Mouse (Mus musculus) stomach, embryonic 14.5 days (tissue): ENCODE results near the gene Vwa2. TPM values are rescaled to one million over a fixed set of nuclear protein-coding genes. Genes with fewer than 3 reads are reported as not detected.
A peak's percentile ranks its signal among the peaks of the same experiment; 100 is the strongest.

Experiments used
- ATAC-seq: fragments of 200-750 bp; cut with Nextera tagmentation; 2 replicates; pipeline ENCODE4 v1.8.0; 2017; ENCODE audit warnings: low read depth, moderate TSS enrichment; ENCODE audit not compliant: insufficient number of reproducible peaks, insufficient read depth, low FRiP score
- H3K27ac ChIP-seq: fragments of 300-500 bp; sonication (generic); 2 replicates; pipeline ENCODE4 v1.5.1; 2014; ENCODE audit warnings: mild to moderate bottlenecking, low read length, moderate library complexity, mixed read lengths
- H3K27me3 ChIP-seq: fragments of 300-500 bp; sonication (generic); 2 replicates; pipeline ENCODE4 v1.6.1; 2014; ENCODE audit warnings: low read length, control low read depth, mixed read lengths; ENCODE audit not compliant: control insufficient read depth, insufficient read depth
- H3K36me3 ChIP-seq: fragments of 300-500 bp; sonication (generic); 2 replicates; pipeline ENCODE4 v1.6.1; 2014; ENCODE audit warnings: mild to moderate bottlenecking, control low read depth, low read length, moderate library complexity, mixed read lengths; ENCODE audit not compliant: control insufficient read depth, insufficient read depth
- H3K4me1 ChIP-seq: fragments of 300-500 bp; sonication (generic); 2 replicates; pipeline ENCODE4 v1.6.1; 2014; ENCODE audit warnings: low read length, control low read depth, mixed read lengths; ENCODE audit not compliant: control insufficient read depth, insufficient read depth
- H3K4me2 ChIP-seq: fragments of 300-500 bp; sonication (generic); replicated peaks from 2 replicates; pipeline ENCODE4 v1.6.1; 2014; ENCODE audit warnings: low read depth, low read length, control low read depth
- H3K4me3 ChIP-seq: fragments of 300-500 bp; sonication (generic); 2 replicates; pipeline ENCODE4 v1.5.1; 2014; ENCODE audit warnings: low read depth, low read length, control low read depth
- H3K9ac ChIP-seq: fragments of 300-500 bp; sonication (generic); replicated peaks from 2 replicates; pipeline ENCODE4 v1.6.1; 2014; ENCODE audit warnings: low read depth, mild to moderate bottlenecking, control low read depth, low read length, moderate library complexity, mixed read lengths
- H3K9me3 ChIP-seq: fragments of 300-500 bp; sonication (generic); 2 replicates; pipeline ENCODE4 v1.6.1; 2016; ENCODE audit warnings: low read depth, low read length, control low read depth; ENCODE audit not compliant: control insufficient read depth
- WGBS: fragments of 180-500 bp; shearing (Covaris S2); extraction: QIAGEN DNeasy Blood & Tissue Kit; methylation state at CpG from one replicate; pipeline ENCODE4 v1.1.7; 2014; 5-methylcytosine and 5-hydroxymethylcytosine counted together
- polyA plus RNA-seq: library from polyadenylated mRNA; unstranded; fragments of >200 nt; fragmentation: Nextera tagmentation; extraction: Ambion mirVana; gene quantifications from 2 replicates; pipeline ENCODE4 v1.2.1, GENCODE M21; 2014

Vwa2 gene
- polyA plus RNA-seq, 1 experiment from 2014 or later = 3.3 TPM

DNA sequence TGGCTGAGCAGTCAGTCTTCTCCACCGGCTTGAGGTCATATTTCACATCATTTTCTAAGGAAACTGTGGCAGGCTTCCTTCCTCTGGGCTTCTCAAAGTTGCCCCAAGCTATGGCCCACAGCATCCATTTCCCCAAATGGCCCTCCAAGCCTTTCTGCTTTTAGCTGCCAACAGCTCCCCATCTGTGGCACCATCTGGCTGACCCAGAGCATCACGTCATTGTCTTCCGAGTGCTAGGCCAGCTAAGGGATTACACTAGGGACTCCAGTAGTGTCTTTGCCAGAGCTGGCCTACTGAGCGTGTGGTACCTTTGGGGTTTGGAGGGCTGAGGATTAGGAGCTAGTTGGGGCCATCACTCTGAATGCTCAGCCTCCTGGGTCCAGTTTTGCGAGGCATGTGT lies 18.5 kb downstream of the Vwa2 start:
- Histone ChIP-seq H3K36me3 (no peaks in the 10 kb centered on the region), H3K27ac (no peak overlapping the region)
- 91% methylated on average over 5 of the region's 5 CpGs for WGBS

DNA sequence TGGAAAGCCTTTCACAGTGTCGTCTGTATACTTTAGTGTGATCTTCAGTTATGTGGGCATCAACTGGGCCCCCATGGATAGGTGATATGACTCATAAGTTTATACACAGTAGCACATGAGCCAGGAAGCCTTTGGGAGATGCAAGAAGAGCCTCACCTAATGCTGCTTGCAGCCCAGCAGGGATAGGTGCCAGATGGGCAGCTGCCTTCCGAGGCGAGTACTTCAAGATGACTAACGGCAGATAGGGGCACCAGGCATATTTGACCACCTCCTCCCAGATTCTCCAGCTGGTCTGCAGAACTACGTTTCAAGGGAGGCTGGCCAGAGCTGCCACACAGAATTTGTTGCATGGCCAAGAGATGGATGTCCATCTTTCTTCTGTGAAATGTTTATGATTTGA lies 19.3 kb downstream of the Vwa2 start:
- Histone ChIP-seq H3K27ac (no peak overlapping the region), H3K9ac (no peak overlapping the region), H3K36me3 (no peaks in the 10 kb centered on the region), H3K4me1 (peaks cover 13% of the 10 kb centered on the region), H3K4me2 (no peak overlapping the region), H3K9me3 (no peaks in the 10 kb centered on the region), H3K4me3 (no peak overlapping the region), H3K27me3 (no peaks in the 10 kb centered on the region)
- no peak for ATAC-seq
- 59% methylated on average over 5 of the region's 5 CpGs for WGBS

More for the DNA sequence above, 18.5 kb downstream of the Vwa2 start:
- H3K4me2 ChIP-seq = no peak overlapping the region
- H3K9me3 ChIP-seq = no peaks in the 10 kb centered on the region
- no peaks in the 10 kb centered on the region for H3K27me3 ChIP-seq
- no peak overlapping the region for H3K9ac ChIP-seq
- no peak overlapping the region for H3K4me3 ChIP-seq
- peaks cover 15% of the 10 kb centered on the region for H3K4me1 ChIP-seq
- no peak for ATAC-seq

GRCm38 (mm10) chr19:56897654-56898053 lies 23.6 kb downstream of the Vwa2 start:
- no peak for ATAC-seq
- WGBS = 87% methylated on average over 16 of the region's 16 CpGs
- H3K4me1 ChIP-seq = peaks cover 5% of the 10 kb centered on the region; the same call in 1 of the 2 replicates

GRCm38 (mm10) chr19:56904095-56904494 lies 30.0 kb downstream of the Vwa2 start:
- no peak overlapping the region for H3K27ac ChIP-seq
- H3K9ac ChIP-seq = no peak overlapping the region
- ATAC-seq = no peak
- peaks cover 10% of the 10 kb centered on the region; the same call in 1 of the 2 replicates for H3K4me1 ChIP-seq
- H3K9me3 ChIP-seq = no peaks in the 10 kb centered on the region
- 74% methylated on average over 3 of the region's 3 CpGs for WGBS
- no peaks in the 10 kb centered on the region for H3K36me3 ChIP-seq
- H3K27me3 ChIP-seq = no peaks in the 10 kb centered on the region
- H3K4me3 ChIP-seq = no peak overlapping the region
- H3K4me2 ChIP-seq = no peak overlapping the region

More at GRCm38 (mm10) chr19:56897654-56898053, 23.6 kb downstream of the Vwa2 start:
- Histone ChIP-seq H3K4me3 (no peak overlapping the region), H3K4me2 (no peak overlapping the region), H3K9ac (no peak overlapping the region), H3K27ac (no peak overlapping the region), H3K27me3 (no peaks in the 10 kb centered on the region), H3K36me3 (no peaks in the 10 kb centered on the region), H3K9me3 (no peaks in the 10 kb centered on the region)

DNA sequence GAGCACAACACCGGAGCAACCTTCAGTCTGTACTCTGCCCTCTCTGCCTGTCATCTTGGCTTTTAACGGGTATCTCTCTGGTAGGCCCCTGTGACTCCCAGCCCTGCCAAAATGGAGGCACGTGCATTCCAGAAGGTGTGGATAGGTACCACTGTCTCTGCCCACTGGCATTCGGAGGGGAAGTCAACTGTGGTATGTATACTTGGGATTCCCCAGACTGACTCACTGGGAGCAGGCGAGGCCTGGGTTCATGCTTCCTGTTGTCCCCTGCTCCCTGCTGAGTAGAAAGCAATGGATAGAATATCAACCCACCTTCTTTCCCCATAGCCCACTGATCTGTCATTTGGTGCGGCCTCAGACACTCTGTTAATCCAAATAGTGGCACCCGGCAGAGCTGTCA lies 31.3 kb downstream of the Vwa2 start:
- Histone ChIP-seq H3K27ac (no peak overlapping the region), H3K4me1 (peaks cover 5% of the 10 kb centered on the region; the same call in 1 of the 2 replicates), H3K4me2 (no peak overlapping the region), H3K27me3 (no peaks in the 10 kb centered on the region), H3K36me3 (no peaks in the 10 kb centered on the region), H3K9me3 (no peaks in the 10 kb centered on the region), H3K9ac (no peak overlapping the region), H3K4me3 (no peak overlapping the region)
- no peak for ATAC-seq
- 89% methylated on average over 7 of the region's 7 CpGs for WGBS

DNA sequence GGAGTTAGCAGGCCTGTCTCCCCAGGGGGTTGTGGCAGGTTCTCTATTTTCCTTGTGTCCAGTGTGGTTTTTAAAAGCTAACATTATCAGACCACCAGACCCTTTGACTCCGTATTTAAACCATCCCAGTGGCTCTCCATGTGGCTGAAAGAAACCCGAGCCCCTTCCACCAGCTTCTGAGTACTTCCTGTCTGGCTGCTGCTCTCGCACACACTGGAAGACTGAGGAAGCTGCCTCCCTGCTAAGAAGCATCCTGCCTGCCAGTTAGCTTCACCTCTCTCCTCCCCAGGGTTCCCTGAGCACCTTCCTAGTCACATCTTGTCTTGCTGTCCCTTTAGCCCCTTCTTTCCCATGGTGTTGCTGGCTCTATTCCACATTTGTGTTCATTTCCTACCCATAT lies 33.8 kb downstream of the Vwa2 start:
- WGBS = 32% methylated on average over 3 of the region's 3 CpGs
- H3K4me2 ChIP-seq = no peak overlapping the region
- H3K4me1 ChIP-seq = peaks cover 5% of the 10 kb centered on the region; the same call in 1 of the 2 replicates
- no peaks in the 10 kb centered on the region for H3K9me3 ChIP-seq
- H3K36me3 ChIP-seq = no peaks in the 10 kb centered on the region
- H3K27me3 ChIP-seq = no peaks in the 10 kb centered on the region
- no peak for ATAC-seq
- H3K4me3 ChIP-seq = no peak overlapping the region
- no peak overlapping the region for H3K9ac ChIP-seq
- H3K27ac ChIP-seq = no peak overlapping the region

- Histone ChIP-seq H3K27me3 (no peaks in the 10 kb centered on the region), H3K4me3 (no peak overlapping the region), H3K36me3 (peaks cover under 1% of the 10 kb centered on the region; the same call in 1 of the 2 replicates), H3K27ac (no peak overlapping the region), H3K9ac (no peak overlapping the region), H3K4me2 (no peak overlapping the region), H3K9me3 (no peaks in the 10 kb centered on the region), H3K4me1 (peaks cover 5% of the 10 kb centered on the region; the same call in 1 of the 2 replicates)
- WGBS = 72% methylated on average over 17 of the region's 17 CpGs
- ATAC-seq = peak; percentile 53; the same call in 1 of the 2 replicates
Measured at GRCm38 (mm10) chr19:56908472-56909270, 34.6 kb downstream of the Vwa2 start.

DNA sequence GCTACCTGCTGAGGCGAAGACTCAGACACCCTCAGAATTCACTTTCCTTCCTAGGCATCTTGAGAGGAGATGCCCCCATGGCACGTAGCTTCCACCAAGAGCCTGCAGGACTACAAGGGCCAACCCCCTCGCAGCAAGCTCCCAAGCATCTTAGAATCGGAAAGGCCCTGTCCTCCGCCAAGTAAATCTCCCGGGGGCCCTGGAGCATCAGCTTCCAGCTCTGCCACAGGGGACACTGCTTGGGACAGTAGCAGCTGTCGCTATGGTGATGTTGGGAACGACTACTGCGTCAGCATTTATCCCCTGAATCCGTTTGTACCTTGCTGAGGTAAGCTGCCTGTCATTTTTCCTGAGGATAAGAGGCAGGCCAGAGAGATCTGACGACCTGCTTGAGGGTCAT lies 36.5 kb downstream of the Vwa2 start:
- no peaks in the 10 kb centered on the region for H3K9me3 ChIP-seq
- peaks cover 12% of the 10 kb centered on the region for H3K36me3 ChIP-seq
- H3K27me3 ChIP-seq = no peaks in the 10 kb centered on the region
- WGBS = 64% methylated on average over 11 of the region's 11 CpGs
- no peak for ATAC-seq
- no peak overlapping the region for H3K9ac ChIP-seq
- no peak overlapping the region for H3K4me3 ChIP-seq
- H3K4me1 ChIP-seq = peaks cover 8% of the 10 kb centered on the region; the same call in 1 of the 2 replicates
- no peak overlapping the region for H3K4me2 ChIP-seq
- H3K27ac ChIP-seq = no peak overlapping the region
